Mouse (Mus musculus): ENCODE results near the gene Grik2. TPM values are rescaled to one million over a fixed set of nuclear protein-coding genes. Genes with fewer than 3 reads are reported as not detected.
A peak's percentile ranks its signal among the peaks of the same experiment; 100 is the strongest.

Gene Grik2
- 0.19 TPM for polyA plus RNA-seq (2012; fragmentation: generic; extraction: Trizol)

DNA sequence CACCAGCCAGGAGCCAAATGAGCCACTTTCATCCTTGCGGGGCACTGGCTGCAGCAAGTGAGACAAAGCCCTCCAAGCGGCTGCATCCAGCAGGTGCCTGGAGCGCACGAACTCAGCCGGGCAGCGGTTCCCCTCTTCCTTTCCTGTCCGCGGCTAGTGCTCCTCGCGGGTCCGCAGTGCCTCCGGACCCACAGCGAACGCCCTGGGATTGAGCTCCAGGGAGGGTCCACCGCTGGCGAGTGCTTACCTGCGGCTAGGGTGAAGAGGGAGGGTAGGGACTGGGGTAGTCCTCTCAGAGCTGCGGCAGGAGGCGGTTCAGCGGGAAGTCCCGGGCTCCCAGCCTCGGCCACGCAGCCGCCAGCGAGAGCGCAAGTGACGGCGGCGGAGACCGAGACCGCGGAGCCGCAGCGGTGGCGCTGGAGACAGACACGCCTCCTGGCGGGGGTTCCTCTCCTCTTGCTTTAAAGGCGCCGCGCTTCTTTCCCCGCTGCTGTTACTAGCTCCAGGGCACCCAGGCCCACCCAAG lies at the start of gene Grik2:
Grik2 (minus strand) TSS at position 386 of the 526 bp plus-strand sequence.
- Histone ChIP-seq H3K4me2 (ENCODE audit: low read depth) (peak within 1 kb of the TSS; percentile 60), H3K36me3 (ENCODE audit: control insufficient read depth, insufficient read depth) (no peaks in the 10 kb centered on the region), H3ac (ENCODE audit: control insufficient read depth, insufficient read length) (peak within 1 kb of the TSS; percentile 17), H3K4me3 (no peak within 1 kb of the TSS), H3K79me2 (ENCODE audit: control insufficient read depth, insufficient read depth) (no peaks in the 10 kb centered on the region), H3K27me3 (ENCODE audit: control insufficient read depth, insufficient read depth, insufficient read length) (no peaks in the 10 kb centered on the region)
- TF ChIP-seq USF1 (IDR thresholded peaks at IDR 0.05; ENCODE audit: low read depth), result no peak
- no peak for TF ChIP-seq MAX (IDR thresholded peaks at IDR 0.05; ENCODE audit: low read depth)
- TF ChIP-seq SRF (IDR thresholded peaks at IDR 0.05; ENCODE audit: control insufficient read depth, insufficient read length, low read depth), result no peak
- no peak for TF ChIP-seq REST (IDR thresholded peaks at IDR 0.05; ENCODE audit: insufficient read depth, insufficient read length)
- TF ChIP-seq CEBPB (IDR thresholded peaks at IDR 0.05; ENCODE audit: insufficient read depth, poor library complexity, severe bottlenecking), result no peak
- TF ChIP-seq POLR2A (IDR thresholded peaks at IDR 0.05; ENCODE audit: insufficient read length, low read depth), result no peak
- no peak for TF ChIP-seq E2F4 (IDR thresholded peaks at IDR 0.05; ENCODE audit: insufficient read depth)
- TF ChIP-seq MYOG (IDR thresholded peaks at IDR 0.05; ENCODE audit: control insufficient read depth in 1 of 3, insufficient read depth in 1 of 3, insufficient read length in 2 of 3, low read depth in 2 of 3), result no peak
- no peak for TF ChIP-seq TCF12 (IDR thresholded peaks at IDR 0.05; ENCODE audit: insufficient read depth, poor library complexity, severe bottlenecking)
- no peak for TF ChIP-seq TCF3 (IDR thresholded peaks at IDR 0.05; ENCODE audit: insufficient read length, low read depth)

DNA sequence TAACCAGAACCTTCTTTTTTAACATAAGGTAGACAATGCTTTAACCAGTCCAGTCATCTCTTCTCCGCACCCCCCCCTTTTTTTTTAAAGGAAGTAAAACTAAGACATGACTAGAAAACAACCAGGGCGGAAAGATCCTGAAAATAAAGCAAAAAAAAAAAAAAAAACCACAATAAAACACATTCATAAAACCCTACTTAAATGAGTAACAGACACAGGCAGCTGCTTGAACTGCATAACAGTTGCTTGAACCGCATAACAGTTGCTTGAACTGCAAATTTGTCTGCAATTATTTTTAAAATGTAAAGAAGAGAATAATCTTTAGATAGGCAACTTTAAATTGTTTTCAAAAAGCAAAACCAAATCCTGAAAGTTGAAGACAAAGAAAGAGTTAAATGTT lies 45.8 kb upstream of the Grik2 start:
- H3K4me2 ChIP-seq (ENCODE audit: low read depth), result no peak overlapping the region
- TF ChIP-seq E2F4 (IDR thresholded peaks at IDR 0.05; ENCODE audit: insufficient read depth) (no peak), MYOD1 (IDR thresholded peaks at IDR 0.05; ENCODE audit: control insufficient read depth in 1 of 3, insufficient read length in 2 of 3, low read depth in 2 of 3) (peak; percentile 65 to 90 (median 69)), MAX (IDR thresholded peaks at IDR 0.05; ENCODE audit: low read depth) (no peak), MYOG (IDR thresholded peaks at IDR 0.05; ENCODE audit: control insufficient read depth in 1 of 3, insufficient read depth in 1 of 3, insufficient read length in 2 of 3, low read depth in 2 of 3) (peak in 1 of 3 experiments; percentile 77), REST (IDR thresholded peaks at IDR 0.05; ENCODE audit: insufficient read depth, insufficient read length) (no peak), SRF (IDR thresholded peaks at IDR 0.05; ENCODE audit: control insufficient read depth, insufficient read length, low read depth) (no peak), CEBPB (IDR thresholded peaks at IDR 0.05; ENCODE audit: insufficient read depth, poor library complexity, severe bottlenecking) (no peak), TCF12 (IDR thresholded peaks at IDR 0.05; ENCODE audit: insufficient read depth, poor library complexity, severe bottlenecking) (peak; percentile 8), TCF3 (IDR thresholded peaks at IDR 0.05; ENCODE audit: insufficient read length, low read depth) (no peak), USF1 (IDR thresholded peaks at IDR 0.05; ENCODE audit: low read depth) (no peak), POLR2A (IDR thresholded peaks at IDR 0.05; ENCODE audit: insufficient read length, low read depth) (no peak), POLR2AphosphoS2 (IDR thresholded peaks at IDR 0.05; ENCODE audit: insufficient read length, low read depth) (no peak)
- H3K79me2 ChIP-seq (ENCODE audit: control insufficient read depth, insufficient read depth), result no peaks in the 10 kb centered on the region
- H3K36me3 ChIP-seq (ENCODE audit: control insufficient read depth, insufficient read depth), result no peaks in the 10 kb centered on the region
- H3K4me3 ChIP-seq, result no peak overlapping the region
- H3ac ChIP-seq (ENCODE audit: control insufficient read depth, insufficient read length), result no peak overlapping the region
- no peaks in the 10 kb centered on the region for H3K27me3 ChIP-seq (ENCODE audit: control insufficient read depth, insufficient read depth, insufficient read length)

DNA sequence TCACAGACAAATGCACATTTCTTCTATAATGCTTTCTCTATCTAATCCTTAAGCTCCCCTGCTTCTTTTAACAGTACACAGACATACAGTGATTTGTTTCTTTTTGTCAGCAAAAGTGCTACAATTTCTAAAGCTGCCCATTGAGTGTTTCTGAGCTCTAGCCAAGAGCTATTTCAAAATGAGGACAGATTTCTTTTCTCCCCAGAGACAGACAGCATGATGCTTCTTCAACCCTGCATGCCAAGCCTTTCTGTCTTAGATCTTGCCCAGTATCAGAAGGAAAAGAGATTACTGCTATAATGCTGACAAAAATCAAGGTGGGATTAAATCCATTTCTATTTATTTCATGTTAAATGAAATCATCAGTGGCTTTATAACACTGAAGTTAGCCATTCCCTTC lies 18.7 kb upstream of the Grik2 start:
- Histone ChIP-seq H3ac (ENCODE audit: control insufficient read depth, insufficient read length) (no peak overlapping the region), H3K79me2 (ENCODE audit: control insufficient read depth, insufficient read depth) (no peaks in the 10 kb centered on the region), H3K4me2 (ENCODE audit: low read depth) (no peak overlapping the region), H3K4me3 (no peak overlapping the region), H3K27me3 (ENCODE audit: control insufficient read depth, insufficient read depth, insufficient read length) (no peaks in the 10 kb centered on the region), H3K36me3 (ENCODE audit: control insufficient read depth, insufficient read depth) (no peaks in the 10 kb centered on the region)
- TF ChIP-seq E2F4 (IDR thresholded peaks at IDR 0.05; ENCODE audit: insufficient read depth), result no peak
- no peak for TF ChIP-seq USF1 (IDR thresholded peaks at IDR 0.05; ENCODE audit: low read depth)
- TF ChIP-seq POLR2AphosphoS2 (IDR thresholded peaks at IDR 0.05; ENCODE audit: insufficient read length, low read depth), result no peak
- TF ChIP-seq TCF3 (IDR thresholded peaks at IDR 0.05; ENCODE audit: insufficient read length, low read depth), result no peak
- no peak for TF ChIP-seq MYOG (IDR thresholded peaks at IDR 0.05; ENCODE audit: control insufficient read depth in 1 of 3, insufficient read depth in 1 of 3, insufficient read length in 2 of 3, low read depth in 2 of 3)
- TF ChIP-seq POLR2A (IDR thresholded peaks at IDR 0.05; ENCODE audit: insufficient read length, low read depth), result no peak
- TF ChIP-seq SRF (IDR thresholded peaks at IDR 0.05; ENCODE audit: control insufficient read depth, insufficient read length, low read depth), result no peak
- TF ChIP-seq CEBPB (IDR thresholded peaks at IDR 0.05; ENCODE audit: insufficient read depth, poor library complexity, severe bottlenecking), result no peak
- TF ChIP-seq MAX (IDR thresholded peaks at IDR 0.05; ENCODE audit: low read depth), result no peak
- TF ChIP-seq TCF12 (IDR thresholded peaks at IDR 0.05; ENCODE audit: insufficient read depth, poor library complexity, severe bottlenecking), result no peak
- no peak for TF ChIP-seq REST (IDR thresholded peaks at IDR 0.05; ENCODE audit: insufficient read depth, insufficient read length)
- TF ChIP-seq MYOD1 (IDR thresholded peaks at IDR 0.05; ENCODE audit: control insufficient read depth in 1 of 3, insufficient read length in 2 of 3, low read depth in 2 of 3), result no peak

DNA sequence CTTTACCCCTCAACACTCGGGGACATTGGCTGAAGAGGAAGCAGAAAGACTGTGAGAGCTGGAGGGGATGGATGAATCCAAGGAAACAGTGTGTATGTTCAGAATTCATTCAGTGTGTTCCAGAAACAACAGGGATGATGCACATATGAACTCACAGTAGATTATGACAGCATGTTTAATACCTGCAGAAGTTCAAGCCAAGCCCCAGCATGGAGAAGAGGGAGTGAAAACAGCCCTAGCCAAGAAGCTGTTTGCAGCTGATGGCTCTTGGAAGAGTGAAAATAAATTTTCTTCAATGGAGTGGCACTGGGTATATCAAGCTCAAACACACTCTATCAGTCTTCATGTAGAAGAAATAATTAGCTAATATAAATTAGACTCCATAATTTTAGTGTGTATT lies 12.4 kb upstream of the Grik2 start:
- Histone ChIP-seq H3K36me3 (ENCODE audit: control insufficient read depth, insufficient read depth) (no peaks in the 10 kb centered on the region), H3K27me3 (ENCODE audit: control insufficient read depth, insufficient read depth, insufficient read length) (no peaks in the 10 kb centered on the region), H3K79me2 (ENCODE audit: control insufficient read depth, insufficient read depth) (no peaks in the 10 kb centered on the region), H3K4me2 (ENCODE audit: low read depth) (no peak overlapping the region), H3K4me3 (no peak overlapping the region), H3ac (ENCODE audit: control insufficient read depth, insufficient read length) (no peak overlapping the region)
- no peak for TF ChIP-seq REST (IDR thresholded peaks at IDR 0.05; ENCODE audit: insufficient read depth, insufficient read length)

DNA sequence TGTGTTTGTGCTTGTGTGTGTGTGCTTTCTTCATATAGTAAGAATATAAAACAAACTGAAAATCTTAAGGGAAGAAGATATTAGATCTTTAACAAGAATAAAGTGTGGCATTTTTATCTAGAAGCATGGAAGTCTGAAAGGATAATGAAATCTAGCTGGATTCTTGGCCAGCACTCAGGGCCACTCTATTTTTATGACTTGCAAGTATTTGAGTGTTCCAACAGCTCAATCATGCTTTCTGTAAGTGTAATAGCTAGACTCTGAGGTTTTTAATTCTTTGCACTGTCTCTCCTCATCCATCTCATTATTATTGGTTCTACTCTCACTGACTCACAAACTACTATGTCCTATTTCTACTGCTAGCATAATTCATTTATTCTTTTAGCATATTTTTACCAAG lies 5.6 kb upstream of the Grik2 start:
- Histone ChIP-seq H3K36me3 (ENCODE audit: control insufficient read depth, insufficient read depth) (no peaks in the 10 kb centered on the region), H3K27me3 (ENCODE audit: control insufficient read depth, insufficient read depth, insufficient read length) (no peaks in the 10 kb centered on the region), H3K4me3 (no peak overlapping the region), H3K79me2 (ENCODE audit: control insufficient read depth, insufficient read depth) (no peaks in the 10 kb centered on the region), H3ac (ENCODE audit: control insufficient read depth, insufficient read length) (no peak overlapping the region), H3K4me2 (ENCODE audit: low read depth) (no peak overlapping the region)
- TF ChIP-seq POLR2A (IDR thresholded peaks at IDR 0.05; ENCODE audit: insufficient read length, low read depth) (no peak), MYOG (IDR thresholded peaks at IDR 0.05; ENCODE audit: control insufficient read depth in 1 of 3, insufficient read depth in 1 of 3, insufficient read length in 2 of 3, low read depth in 2 of 3) (no peak), SRF (IDR thresholded peaks at IDR 0.05; ENCODE audit: control insufficient read depth, insufficient read length, low read depth) (no peak), E2F4 (IDR thresholded peaks at IDR 0.05; ENCODE audit: insufficient read depth) (no peak)
